Mouse (Mus musculus) MN1 (cell line): ENCODE results near the gene Scn7a.

Experiments
- DNase-seq: peaks from one replicate; pipeline ENCODE4 v3.0.0-alpha.2; 2016; ENCODE audit warnings: low spot score

The Scn7a gene

DNA sequence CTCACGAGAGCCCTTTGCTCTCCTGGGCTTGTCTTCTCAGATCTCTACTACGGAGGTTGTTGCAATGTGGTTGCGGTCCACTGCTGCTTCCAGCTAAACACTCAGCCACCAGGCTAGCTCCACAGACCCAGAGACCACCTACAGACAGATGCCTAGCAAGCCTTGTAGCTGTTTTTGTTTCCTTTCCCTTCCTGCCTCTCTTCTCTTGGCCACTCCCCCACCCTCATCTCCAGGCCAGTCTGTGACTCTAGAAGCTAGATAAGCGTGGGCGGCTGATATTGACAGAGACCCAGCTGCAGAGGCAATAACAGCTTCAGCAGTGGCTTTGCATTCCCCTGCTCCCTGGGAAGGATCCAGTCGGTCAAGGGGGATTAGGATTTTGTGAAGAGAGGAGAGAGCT lies at the start of gene Scn7a:
Gene Scn7a (minus strand): TSS at position 150 of the 400 bp plus-strand sequence.
- DNase-seq = peak; percentile 9

DNA sequence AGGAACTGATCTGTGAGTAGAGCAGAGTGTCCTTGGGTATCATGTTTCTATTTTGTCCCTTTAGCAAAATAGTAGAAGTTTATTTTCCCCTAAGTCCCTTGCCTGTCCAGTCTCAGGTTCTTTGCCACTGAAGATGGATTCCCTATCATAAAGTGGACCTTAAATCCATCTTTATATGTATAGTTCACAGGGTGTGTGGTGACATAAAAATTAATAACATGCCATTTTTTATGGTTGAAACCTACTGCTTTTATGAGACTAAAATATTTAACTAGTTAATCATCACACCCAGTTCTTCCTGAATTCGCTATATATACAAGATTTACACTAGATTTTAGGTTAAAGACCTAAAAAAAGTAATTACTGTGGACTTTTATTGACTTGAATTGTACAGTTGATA lies 43.0 kb upstream of the Scn7a start:
- DNase-seq = no peak

DNA sequence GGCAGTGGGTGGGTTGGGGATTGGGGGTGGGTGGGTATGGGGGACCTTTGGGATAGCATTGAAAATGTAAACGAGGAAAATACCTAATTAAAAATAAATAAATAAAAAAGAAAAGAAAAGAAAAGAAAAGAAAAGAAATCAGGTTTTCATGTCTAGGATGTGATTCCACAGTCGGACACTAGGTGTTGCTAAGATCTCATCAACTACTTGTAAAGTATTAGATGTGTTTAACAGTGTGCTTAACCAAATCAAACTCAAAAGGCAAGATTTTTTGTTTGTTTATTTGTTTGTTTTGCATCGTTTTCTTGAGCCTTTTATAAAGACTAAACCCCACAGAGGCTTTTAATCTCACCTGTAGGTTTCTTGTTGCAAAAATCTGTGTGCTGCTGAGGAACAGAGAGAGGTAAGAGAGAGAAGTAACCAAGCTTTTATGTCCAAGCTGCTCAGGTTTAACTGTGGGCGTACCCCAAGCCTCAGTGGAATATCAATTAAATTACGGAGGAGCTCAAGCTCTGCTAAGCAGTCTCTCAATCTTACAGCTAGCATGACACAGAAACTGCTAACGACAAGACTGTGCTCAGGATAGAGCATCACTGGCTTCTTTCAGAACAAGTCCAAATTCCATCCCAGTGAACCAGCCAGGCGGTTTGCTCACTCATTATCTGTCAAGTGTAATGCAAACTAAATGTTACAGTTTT lies 35.3 kb upstream of the Scn7a start:
- peak; percentile 35 for DNase-seq

DNA sequence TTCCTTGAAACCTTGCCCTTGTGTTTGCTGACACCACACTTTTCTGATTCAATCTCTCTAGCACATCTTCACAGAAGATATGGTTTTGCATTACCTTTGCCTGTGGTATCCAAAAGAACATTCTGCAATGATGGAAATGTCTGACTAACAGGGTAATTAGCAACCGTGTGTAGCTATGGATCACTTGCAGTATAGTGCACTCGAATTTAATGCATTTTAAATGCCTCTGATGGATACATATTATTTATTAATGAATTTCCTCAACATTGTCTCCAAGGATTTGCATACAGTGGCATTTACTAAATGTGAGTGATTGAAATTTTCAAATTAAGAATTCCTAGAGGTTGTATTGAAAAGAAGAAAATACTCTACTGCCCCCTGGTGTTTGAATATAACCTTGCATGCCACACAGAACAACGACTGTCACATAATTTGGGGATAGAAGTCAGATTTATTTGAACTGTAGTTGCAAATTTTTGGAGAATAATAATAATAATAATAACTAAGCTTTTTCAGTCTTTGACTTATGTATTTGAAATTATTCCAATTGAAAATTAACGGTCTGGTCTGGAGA lies 15.0 kb upstream of the Scn7a start:
- peak; percentile 51 for DNase-seq

DNA sequence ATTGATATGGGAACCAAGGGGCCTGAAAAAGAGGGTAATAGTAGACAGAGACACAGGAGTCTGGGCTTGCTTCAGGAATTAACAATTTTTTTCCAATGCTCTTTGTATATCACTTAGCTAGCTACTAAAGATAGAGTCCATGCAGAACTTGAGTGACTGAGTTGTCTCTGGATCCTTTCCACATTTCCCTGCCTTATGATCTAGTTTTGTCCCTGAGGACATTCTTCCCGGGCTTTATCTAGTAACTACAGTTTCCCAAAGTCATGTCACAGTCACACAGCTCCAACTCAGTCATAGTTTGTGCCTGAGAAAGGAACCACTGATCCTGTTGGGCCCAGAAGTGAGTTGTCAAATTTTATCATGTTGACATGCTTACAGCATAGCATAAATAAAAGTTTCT lies 12.8 kb upstream of the Scn7a start:
- DNase-seq = no peak

DNA sequence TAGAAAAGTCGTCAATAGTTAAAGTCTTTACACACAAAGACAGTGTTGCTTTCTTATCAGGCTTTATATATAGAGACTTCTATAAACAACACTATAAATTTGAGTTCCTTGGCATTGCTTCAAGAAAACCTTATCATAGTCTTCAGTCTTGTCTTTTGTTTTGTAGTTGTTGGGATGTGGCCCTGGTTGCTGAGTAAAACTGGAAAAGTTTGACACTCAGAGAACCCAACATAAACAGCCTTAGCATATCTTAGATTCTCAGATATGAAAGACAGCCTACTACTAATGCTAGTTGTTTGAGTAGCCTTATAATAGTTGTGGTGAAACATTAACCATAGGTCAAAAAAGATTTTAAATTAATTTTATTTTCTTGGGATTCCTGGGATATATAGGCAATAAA lies 6.9 kb upstream of the Scn7a start:
- no peak for DNase-seq

DNA sequence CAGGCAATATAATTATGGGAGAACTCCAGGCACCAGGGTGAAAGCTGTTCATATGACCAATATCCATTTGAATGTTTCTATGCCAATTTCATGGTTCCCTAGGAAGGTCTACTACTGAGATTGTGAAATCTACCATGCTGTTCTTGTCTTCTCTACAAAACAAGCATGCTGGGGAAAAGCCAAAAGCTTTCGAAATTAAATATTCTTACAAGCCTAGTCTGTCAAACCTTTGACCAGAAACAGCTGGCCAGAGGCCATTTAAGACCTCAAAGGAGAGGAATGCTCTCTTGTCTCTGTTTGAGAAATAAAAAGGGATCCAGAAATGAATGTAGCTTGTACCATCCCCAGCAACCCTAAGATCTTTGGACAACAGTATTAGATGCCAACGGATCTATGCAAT lies 3.8 kb downstream of the Scn7a start:
- DNase-seq = no peak

DNA sequence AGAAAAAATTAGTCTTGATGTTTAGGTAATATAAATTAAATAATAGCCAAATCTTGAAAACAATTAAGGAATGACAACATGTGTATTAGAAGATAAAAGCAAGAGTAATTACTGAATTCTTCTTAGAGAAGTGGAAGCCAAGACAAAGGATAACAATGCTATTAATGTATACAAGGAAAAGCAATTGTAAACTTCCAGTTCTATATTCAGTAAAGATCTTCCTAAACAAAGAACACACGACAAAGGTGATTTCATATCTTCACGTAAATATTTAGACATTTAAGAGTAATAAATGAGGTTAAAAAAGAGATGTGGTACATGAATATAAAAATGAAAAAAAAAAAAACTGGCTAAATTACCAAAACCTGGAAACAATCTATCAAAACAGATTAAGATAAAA lies 16.7 kb downstream of the Scn7a start:
- DNase-seq = no peak

DNA sequence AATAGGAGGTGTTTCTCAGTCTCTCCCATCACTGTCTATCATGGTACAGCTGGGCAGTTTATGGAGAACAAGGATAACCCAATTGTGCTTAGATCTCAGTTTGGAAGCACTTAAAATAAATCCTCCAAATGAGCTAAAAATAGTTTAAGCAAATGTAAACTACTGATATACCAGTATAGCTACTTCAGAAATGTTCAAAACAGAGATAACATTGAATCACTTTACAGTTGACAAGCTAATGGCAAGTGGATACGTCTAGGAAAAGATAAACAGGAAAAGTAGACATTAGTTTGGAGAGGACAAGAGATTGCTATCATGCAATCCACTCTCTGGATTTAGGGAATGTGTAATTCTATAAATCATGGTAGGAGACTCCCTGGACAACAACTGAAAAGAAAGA lies 19.5 kb downstream of the Scn7a start:
- no peak for DNase-seq

DNA sequence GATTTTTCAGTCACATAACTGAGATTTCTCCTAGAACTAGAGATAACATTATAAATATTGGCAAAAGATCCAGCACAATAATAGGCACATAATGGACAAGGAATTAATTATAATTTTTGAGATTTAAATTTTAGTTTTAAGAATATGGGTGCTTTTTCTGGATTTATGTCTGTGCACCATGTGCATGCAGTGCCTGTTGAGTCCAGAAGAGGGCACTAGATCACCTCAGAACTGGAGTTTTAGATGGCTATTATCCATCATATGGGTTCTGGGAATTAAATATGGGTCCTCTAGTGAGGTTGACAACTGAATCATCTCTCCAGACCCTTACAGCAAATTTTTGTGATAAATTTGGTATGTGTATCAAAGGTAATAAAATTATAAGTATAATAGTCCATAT lies 21.8 kb downstream of the Scn7a start:
- DNase-seq = no peak

DNA sequence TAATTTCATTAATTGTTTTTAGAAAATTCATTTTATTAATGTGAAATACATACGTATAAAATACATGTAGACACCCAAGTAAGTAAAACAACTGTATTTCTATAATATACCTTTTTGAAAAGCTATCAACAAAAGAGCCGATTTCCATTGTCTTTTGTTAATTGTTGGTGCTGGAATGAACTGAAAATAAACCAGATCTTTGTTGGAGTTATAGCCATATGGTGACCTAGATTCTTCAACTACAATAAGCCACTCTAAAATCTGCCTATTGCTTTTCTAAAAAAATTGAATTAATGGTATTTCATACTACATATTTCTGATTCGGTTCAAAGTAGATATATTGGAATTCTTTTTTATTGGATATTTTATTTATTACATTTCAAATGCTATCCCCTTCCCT lies 56.7 kb downstream of the Scn7a start:
- no peak for DNase-seq

DNA sequence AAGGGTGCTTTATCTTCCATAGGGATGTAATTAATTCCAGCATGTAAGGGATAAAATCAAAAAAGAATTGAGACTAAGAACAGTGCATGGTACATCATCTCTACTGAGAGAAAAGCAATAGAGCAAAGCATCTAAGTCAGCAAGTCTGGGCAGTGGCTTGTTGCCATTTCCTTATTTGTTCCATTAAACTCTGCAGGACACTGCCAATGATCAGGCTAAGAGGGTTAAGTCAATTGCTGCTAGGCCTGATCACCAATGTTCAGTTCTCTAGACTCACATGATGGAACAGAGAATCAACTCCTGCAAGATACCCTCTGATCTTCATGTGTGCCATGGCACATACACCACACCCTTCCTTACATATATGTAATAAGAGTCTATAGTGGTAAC lies 57.1 kb downstream of the Scn7a start:
- DNase-seq = no peak

DNA sequence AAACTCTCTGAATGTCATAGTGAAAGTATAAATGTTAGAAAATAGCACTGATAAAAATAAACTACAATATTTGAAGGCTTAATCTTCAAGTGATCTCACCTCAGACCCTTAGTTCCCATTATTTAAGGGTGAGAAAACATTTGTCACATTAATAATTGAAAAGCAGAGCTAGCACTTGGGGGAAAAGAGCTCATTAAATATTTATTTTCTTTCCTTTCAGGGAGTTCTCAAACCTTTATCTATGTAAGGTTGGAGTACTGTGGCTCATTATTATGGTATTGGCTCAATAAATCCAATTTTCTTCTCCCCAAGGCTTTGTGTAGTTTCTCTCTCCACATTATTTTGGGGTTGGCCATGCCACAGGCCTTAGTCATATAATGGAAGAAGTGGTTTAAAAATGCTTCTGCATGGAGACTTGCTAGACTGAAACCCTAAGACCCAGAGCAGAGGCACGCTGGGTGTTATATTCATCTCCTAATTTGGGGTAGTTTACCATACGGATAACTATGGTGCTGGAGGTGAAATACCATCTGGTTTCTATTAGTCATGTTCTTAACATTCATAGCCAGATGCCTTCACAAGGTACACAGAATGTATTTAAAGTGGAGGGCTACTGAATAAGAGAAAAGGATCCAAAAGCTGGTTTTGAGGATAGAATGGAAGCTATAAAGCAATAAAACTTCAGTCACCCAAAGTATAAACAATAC lies 57.7 kb downstream of the Scn7a start:
- DNase-seq = no peak

DNA sequence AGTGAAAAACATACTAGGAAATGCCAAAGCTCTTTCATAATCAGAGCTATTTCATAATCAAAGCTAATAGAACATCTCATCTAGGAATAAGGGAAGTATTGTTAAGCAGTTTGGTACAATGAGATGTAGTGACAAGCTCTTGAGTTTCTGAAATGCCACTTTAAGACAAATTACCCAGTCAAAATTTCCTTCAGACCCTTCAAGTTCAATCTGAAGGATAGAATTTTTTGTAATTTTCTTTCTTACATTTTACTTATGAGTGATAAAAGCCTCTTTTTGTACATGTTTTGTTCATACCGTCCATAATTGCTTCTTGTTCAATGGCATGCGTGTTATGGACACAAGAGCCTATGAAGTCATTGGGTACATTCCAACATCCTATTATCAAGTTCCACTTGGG lies 72.6 kb downstream of the Scn7a start:
- DNase-seq = no peak

DNA sequence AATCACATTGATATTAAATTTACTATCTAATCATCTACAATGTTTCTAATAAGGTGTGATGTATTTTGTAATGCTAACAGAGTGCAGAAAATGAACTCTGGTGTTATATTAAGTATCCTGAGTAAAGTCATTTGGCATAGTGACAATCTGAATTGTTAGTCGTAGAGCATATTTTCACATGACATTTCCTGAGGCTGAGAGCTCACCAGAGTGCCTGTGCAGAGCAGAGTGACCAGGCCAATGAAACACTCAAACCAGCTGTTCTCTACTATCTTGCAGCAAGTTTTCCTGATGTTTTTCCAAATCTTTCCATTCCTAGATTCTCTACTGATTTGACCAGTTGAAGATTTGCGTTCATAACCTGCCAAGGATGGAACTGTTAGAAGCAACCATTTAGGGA lies 92.4 kb downstream of the Scn7a start:
- DNase-seq = no peak

DNA sequence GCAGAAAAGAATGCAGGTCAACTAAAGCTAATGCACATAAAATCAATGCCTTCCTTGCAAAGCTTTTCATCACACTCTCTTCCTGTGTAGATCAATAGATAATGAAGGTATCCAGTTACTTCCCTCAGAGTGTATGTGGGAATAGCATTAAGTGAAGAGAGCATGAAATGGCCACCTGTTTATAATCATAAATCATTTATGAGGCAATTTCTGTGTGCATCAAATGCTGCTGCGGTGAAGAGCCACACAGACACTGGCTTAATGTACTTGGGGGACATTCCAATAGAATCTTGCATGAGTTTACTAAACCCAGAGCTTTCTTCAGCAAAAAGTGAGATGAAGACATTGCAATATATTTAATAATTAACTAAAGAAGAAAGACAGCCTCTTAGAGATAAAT lies 122.7 kb downstream of the Scn7a start:
- DNase-seq = no peak

DNA sequence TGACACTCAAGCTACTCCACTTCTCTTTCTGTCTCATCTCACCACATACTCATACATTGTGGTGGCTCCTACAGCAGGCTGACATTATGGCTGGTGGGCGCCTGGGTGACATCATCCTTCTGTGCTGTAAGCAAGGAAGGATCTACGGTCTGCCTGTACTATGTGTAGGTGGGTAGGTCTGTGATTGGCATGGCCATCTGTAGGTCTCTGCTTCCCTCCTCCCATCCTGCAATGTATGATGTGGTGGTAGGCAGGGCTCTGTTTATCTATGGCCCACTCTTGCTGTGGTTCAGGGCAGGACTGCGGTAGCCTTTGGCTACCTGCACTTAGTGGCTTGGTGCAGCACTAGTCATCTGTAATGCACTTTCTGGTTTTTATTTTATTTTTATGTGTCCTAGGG lies 128.3 kb downstream of the Scn7a start:
- no peak for DNase-seq

DNA sequence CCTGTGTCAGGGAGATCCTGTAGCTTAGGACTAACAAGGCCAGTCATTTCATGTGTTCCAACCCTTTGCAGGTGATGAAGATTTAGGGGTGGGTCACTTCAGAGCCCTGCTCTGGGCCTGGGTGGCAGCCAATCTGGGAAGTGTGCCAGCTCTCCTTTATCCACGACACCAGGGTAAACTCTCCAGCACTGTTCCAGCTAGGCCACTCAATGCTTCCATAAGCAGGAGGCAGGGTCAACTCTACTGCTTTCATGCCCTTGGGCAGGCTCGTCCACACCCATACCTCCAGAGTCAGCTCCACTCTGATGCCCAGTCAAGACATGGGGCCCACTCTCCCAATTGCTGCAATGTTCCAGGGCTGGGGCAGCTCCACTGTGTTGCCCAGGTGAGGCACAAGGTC lies 129.3 kb downstream of the Scn7a start:
- DNase-seq = peak; percentile 8

DNA sequence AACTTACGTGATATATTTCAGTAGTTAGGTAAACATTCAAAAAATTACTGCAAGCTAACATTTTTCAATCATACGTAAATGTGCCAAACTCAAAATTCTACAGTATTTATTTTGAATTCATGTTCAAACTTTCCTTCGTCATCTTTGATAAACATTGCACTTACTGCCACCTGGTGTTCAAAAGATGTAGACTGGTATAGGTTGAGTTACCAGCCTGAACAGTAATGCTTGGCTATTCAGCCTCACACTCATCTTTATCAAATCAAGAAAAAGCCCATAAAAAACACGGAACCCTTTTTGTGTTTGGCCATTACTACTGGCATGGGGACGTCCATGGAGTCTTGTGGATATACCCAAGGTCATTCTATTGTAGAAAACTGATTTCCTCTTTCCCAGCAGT lies 140.3 kb downstream of the Scn7a start:
- DNase-seq = peak; percentile 64

DNA sequence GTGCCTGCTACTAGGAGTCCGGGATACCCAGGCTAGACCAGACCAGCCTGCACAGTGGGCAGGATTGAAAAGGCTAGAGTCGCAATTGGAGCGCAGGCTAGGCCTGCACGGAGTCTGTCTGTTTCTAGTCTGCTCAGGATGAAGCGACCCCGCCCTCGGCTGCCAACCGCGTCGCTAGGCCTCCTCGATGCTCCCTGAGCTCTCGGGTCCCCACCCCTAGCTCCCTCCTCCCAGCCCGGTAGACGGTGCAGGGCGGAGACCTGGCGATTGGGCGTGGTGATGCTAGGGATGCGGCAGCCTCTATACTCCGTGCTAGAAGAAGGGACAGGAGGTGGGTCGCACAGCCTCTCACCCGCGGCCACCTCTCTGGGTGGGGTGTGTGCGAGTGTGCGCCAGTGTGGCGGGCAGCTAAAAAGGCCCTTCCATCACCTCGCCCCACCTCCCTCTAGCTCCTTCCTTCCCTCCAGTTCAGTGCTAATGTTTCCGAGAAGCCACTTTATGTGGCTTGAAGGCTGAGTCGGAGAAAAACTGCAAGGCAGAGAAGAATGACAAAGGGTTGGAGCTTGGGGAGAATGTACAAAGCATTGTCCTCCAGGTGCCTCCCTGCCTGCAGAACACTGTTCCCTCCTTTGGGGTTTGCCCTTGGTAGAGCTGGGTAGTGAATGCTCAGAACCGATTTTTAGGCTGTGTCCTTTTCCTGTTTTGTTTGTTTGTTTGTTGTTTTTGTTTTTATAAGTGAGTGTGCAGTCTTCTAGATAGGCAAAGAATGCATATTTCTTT lies 149.9 kb downstream of the Scn7a start, which contains the start of gene Scn9a:
Gene Scn9a (minus strand): TSS at position 383 of the 780 bp plus-strand sequence.
- DNase-seq = peak; percentile 90

DNA sequence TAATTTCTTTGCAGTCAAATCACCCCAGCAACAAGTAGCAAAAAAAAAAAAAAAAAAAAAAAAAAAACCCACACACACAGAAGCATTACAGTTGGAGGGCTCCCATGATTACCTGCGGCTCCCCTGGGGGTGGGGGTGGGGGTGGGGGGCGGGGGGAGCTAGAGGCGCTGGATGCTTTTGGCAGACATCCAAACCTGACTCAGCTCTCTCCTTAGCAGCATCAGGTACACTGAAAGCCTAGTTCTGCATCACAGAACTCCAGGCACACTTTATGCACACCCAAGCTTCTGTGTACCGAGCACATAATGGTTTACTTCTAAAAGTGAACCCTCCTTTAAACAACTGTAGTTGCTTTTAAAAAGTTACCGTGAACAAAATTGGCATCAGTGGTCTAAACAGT lies 152.0 kb downstream of the Scn7a start:
- DNase-seq = peak; percentile 36
